Mouse (Mus musculus): ENCODE measurements around the gene Rab30. TPM values are rescaled to one million over a fixed set of nuclear protein-coding genes. Genes with fewer than 3 reads are reported as not detected.

The Rab30 gene
- polyA plus RNA-seq, 1 experiment, result 2.0 TPM

GRCm38 (mm10) chr7:92773006-92773405, 31.6 kb downstream of the Rab30 start:
- no peak overlapping the region for H3ac ChIP-seq (ENCODE audit: control insufficient read depth, insufficient read length, low read depth)
- H3K27me3 ChIP-seq (ENCODE audit: control insufficient read depth, insufficient read depth, insufficient read length), result no peaks in the 10 kb centered on the region
- TF ChIP-seq MYOG (IDR thresholded peaks at IDR 0.05; ENCODE audit: control insufficient read depth, extremely low read depth, insufficient read length) (no peak), CTCF (IDR thresholded peaks at IDR 0.05; ENCODE audit: control insufficient read depth, insufficient read depth, insufficient read length) (no peak), MAX (IDR thresholded peaks at IDR 0.05) (no peak), CEBPB (IDR thresholded peaks at IDR 0.05; ENCODE audit: low read depth) (no peak), MYOD1 (IDR thresholded peaks at IDR 0.05; ENCODE audit: control insufficient read depth, insufficient read length, low read depth) (no peak), FOSL1 (IDR thresholded peaks at IDR 0.05; ENCODE audit: insufficient read depth, low read length, poor library complexity, severe bottlenecking) (no peak), USF1 (IDR thresholded peaks at IDR 0.05; ENCODE audit: low read depth) (no peak)
- no peaks in the 10 kb centered on the region for H3K79me2 ChIP-seq (ENCODE audit: control insufficient read depth, insufficient read depth)
- no peaks in the 10 kb centered on the region for H3K79me3 ChIP-seq (ENCODE audit: low read depth)
- H3K36me3 ChIP-seq (ENCODE audit: control insufficient read depth, insufficient read depth), result no peaks in the 10 kb centered on the region
- no peak overlapping the region for H3K4me3 ChIP-seq (ENCODE audit: insufficient read depth, poor library complexity, severe bottlenecking)

DNA sequence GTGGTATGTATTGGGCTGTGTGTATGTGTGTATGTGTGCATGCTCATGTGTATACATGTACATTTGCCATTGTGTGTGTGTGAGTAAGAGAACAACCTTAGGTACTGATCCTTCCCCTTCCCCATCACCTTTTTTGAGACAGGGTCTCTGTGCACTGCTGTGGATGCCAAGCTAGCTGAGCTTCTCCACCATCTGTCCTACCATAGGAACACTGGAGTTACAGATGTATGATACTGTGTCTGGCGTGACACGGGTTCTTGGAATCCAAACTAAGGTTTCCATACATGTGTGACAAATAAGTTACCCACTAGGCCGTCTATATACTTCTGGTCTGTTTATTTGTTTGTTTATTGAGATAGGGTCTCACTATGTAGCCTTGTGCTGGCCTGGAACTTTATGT, 32.2 kb downstream of the Rab30 start:
- TF ChIP-seq CEBPB (IDR thresholded peaks at IDR 0.05; ENCODE audit: low read depth), result no peak
- TF ChIP-seq MYOG (IDR thresholded peaks at IDR 0.05; ENCODE audit: control insufficient read depth, extremely low read depth, insufficient read length), result no peak
- no peak for TF ChIP-seq FOSL1 (IDR thresholded peaks at IDR 0.05; ENCODE audit: insufficient read depth, low read length, poor library complexity, severe bottlenecking)
- no peaks in the 10 kb centered on the region for H3K27me3 ChIP-seq (ENCODE audit: control insufficient read depth, insufficient read depth, insufficient read length)
- H3ac ChIP-seq (ENCODE audit: control insufficient read depth, insufficient read length, low read depth), result no peak overlapping the region
- H3K4me3 ChIP-seq (ENCODE audit: insufficient read depth, poor library complexity, severe bottlenecking), result no peak overlapping the region
- no peaks in the 10 kb centered on the region for H3K79me3 ChIP-seq (ENCODE audit: low read depth)
- H3K36me3 ChIP-seq (ENCODE audit: control insufficient read depth, insufficient read depth), result no peaks in the 10 kb centered on the region
- no peaks in the 10 kb centered on the region for H3K79me2 ChIP-seq (ENCODE audit: control insufficient read depth, insufficient read depth)

GRCm38 (mm10) chr7:92774741-92775140, 33.3 kb downstream of the Rab30 start:
- TF ChIP-seq MYOG (IDR thresholded peaks at IDR 0.05; ENCODE audit: control insufficient read depth, extremely low read depth, insufficient read length) (no peak), CTCF (IDR thresholded peaks at IDR 0.05; ENCODE audit: control insufficient read depth, insufficient read depth, insufficient read length) (no peak), FOSL1 (IDR thresholded peaks at IDR 0.05; ENCODE audit: insufficient read depth, low read length, poor library complexity, severe bottlenecking) (no peak), CEBPB (IDR thresholded peaks at IDR 0.05; ENCODE audit: low read depth) (no peak), USF1 (IDR thresholded peaks at IDR 0.05; ENCODE audit: low read depth) (no peak), MAX (IDR thresholded peaks at IDR 0.05) (no peak), MYOD1 (IDR thresholded peaks at IDR 0.05; ENCODE audit: control insufficient read depth, insufficient read length, low read depth) (no peak)
- no peak overlapping the region for H3K4me3 ChIP-seq (ENCODE audit: insufficient read depth, poor library complexity, severe bottlenecking)
- no peaks in the 10 kb centered on the region for H3K27me3 ChIP-seq (ENCODE audit: control insufficient read depth, insufficient read depth, insufficient read length)
- no peaks in the 10 kb centered on the region for H3K36me3 ChIP-seq (ENCODE audit: control insufficient read depth, insufficient read depth)
- H3ac ChIP-seq (ENCODE audit: control insufficient read depth, insufficient read length, low read depth), result no peak overlapping the region
- H3K79me3 ChIP-seq (ENCODE audit: low read depth), result no peaks in the 10 kb centered on the region
- H3K79me2 ChIP-seq (ENCODE audit: control insufficient read depth, insufficient read depth), result no peaks in the 10 kb centered on the region

GRCm38 (mm10) chr7:92775703-92776102, 34.3 kb downstream of the Rab30 start:
- H3ac ChIP-seq (ENCODE audit: control insufficient read depth, insufficient read length, low read depth), result no peak overlapping the region
- H3K79me3 ChIP-seq (ENCODE audit: low read depth), result no peaks in the 10 kb centered on the region
- H3K36me3 ChIP-seq (ENCODE audit: control insufficient read depth, insufficient read depth), result no peaks in the 10 kb centered on the region
- H3K4me3 ChIP-seq (ENCODE audit: insufficient read depth, poor library complexity, severe bottlenecking), result no peak overlapping the region
- TF ChIP-seq MYOD1 (IDR thresholded peaks at IDR 0.05; ENCODE audit: control insufficient read depth, insufficient read length, low read depth) (no peak), MYOG (IDR thresholded peaks at IDR 0.05; ENCODE audit: control insufficient read depth, extremely low read depth, insufficient read length) (no peak), FOSL1 (IDR thresholded peaks at IDR 0.05; ENCODE audit: insufficient read depth, low read length, poor library complexity, severe bottlenecking) (no peak), CTCF (IDR thresholded peaks at IDR 0.05; ENCODE audit: control insufficient read depth, insufficient read depth, insufficient read length) (no peak), CEBPB (IDR thresholded peaks at IDR 0.05; ENCODE audit: low read depth) (no peak), USF1 (IDR thresholded peaks at IDR 0.05; ENCODE audit: low read depth) (no peak), MAX (IDR thresholded peaks at IDR 0.05) (no peak)
- H3K27me3 ChIP-seq (ENCODE audit: control insufficient read depth, insufficient read depth, insufficient read length), result no peaks in the 10 kb centered on the region
- no peaks in the 10 kb centered on the region for H3K79me2 ChIP-seq (ENCODE audit: control insufficient read depth, insufficient read depth)

DNA sequence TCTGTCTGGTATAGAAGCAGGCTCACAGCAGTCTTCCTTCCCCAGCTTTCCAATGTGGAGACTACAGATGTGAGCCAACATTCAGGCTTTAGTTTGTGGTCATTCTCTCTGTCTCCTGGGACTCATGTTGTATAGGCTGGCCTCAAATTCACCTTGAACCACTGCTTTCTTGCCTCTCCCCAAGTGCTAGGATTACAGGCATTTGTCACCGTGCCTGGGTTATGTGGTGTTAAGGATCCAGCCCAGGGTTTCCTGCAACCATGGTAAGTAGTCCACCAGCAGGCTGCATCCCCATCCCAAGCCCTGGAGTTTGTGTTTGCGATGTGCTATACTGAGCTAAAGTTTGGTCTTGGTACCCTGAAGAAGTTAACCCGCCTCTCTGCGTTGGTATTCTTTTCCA, 35.2 kb downstream of the Rab30 start:
- H3K36me3 ChIP-seq (ENCODE audit: control insufficient read depth, insufficient read depth), result no peaks in the 10 kb centered on the region
- no peaks in the 10 kb centered on the region for H3K79me2 ChIP-seq (ENCODE audit: control insufficient read depth, insufficient read depth)
- no peaks in the 10 kb centered on the region for H3K79me3 ChIP-seq (ENCODE audit: low read depth)
- no peaks in the 10 kb centered on the region for H3K27me3 ChIP-seq (ENCODE audit: control insufficient read depth, insufficient read depth, insufficient read length)
- H3ac ChIP-seq (ENCODE audit: control insufficient read depth, insufficient read length, low read depth), result no peak overlapping the region
- H3K4me3 ChIP-seq (ENCODE audit: insufficient read depth, poor library complexity, severe bottlenecking), result no peak overlapping the region
- TF ChIP-seq MAX (IDR thresholded peaks at IDR 0.05) (no peak), FOSL1 (IDR thresholded peaks at IDR 0.05; ENCODE audit: insufficient read depth, low read length, poor library complexity, severe bottlenecking) (no peak), MYOG (IDR thresholded peaks at IDR 0.05; ENCODE audit: control insufficient read depth, extremely low read depth, insufficient read length) (no peak), USF1 (IDR thresholded peaks at IDR 0.05; ENCODE audit: low read depth) (no peak), CTCF (IDR thresholded peaks at IDR 0.05; ENCODE audit: control insufficient read depth, insufficient read depth, insufficient read length) (no peak), CEBPB (IDR thresholded peaks at IDR 0.05; ENCODE audit: low read depth) (no peak), MYOD1 (IDR thresholded peaks at IDR 0.05; ENCODE audit: control insufficient read depth, insufficient read length, low read depth) (no peak)

All from C2C12 (cell line).